Mouse (Mus musculus) cerebellum, postnatal 25 days (tissue): ENCODE data around the gene Pak4.

Experiments
- DNase-seq, 2 experiments: peaks; one replicate each; pipeline ENCODE4 v3.0.0; 2021; ENCODE audit warnings: mixed read lengths in 2 of 2

Gene Pak4

DNA sequence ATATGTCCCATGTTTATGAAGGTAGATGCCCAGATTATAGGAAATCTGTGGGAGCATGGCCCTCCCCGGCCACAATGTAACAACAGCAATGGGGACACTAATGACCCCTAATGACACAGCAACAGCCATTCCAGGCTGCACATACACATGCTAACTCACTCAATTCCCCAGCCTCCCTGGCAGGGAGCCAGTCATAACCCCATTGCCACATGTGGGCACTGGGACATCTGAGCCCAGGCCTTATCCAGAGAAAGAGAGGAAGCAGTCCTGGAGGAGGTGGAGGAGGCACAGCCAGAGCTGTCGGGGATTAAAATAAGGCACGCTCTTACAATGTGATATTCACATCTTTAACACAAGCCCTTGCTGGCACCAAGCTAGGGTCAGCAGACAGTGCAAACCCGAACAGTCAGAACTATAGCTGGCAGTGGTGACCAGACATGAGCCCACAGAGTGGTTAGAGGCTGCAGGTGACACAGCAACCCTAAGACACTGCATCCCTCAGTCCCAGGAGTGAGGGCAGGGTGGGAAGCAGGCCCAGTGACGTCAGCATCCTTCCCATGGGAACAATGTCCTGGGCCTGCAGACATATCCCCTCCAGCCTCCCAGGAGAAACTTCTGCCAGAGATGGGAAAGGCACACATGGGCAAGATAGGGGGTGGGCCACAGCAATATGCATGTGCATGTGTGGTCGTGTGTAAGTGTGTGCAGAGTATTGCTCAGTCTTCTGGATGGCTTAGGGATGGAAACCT, 11.1 kb downstream of the Pak4 start:
- no peak for DNase-seq

GRCm38 (mm10) chr7:28585001-28585400, 13.0 kb downstream of the Pak4 start:
- DNase-seq, result no peak

DNA sequence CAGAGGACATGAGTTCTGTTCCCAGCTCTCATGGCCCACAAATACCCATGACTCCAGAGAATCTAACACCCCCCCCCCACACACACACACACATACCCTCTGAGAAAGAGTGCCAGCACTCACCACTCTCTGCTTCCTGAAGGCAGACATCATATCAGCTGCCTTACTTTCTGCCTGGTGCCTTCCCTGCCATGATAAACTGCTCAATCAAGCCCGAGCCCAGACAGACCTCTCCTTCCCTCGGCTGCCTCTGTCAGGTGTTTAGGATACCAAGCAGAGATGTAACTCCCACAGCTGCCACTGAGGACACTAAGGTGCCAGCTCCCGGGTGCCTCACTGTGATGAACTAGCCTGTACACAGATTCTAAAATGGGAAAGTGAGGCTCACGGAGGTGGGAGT, 13.5 kb downstream of the Pak4 start:
- DNase-seq, result no peak

DNA sequence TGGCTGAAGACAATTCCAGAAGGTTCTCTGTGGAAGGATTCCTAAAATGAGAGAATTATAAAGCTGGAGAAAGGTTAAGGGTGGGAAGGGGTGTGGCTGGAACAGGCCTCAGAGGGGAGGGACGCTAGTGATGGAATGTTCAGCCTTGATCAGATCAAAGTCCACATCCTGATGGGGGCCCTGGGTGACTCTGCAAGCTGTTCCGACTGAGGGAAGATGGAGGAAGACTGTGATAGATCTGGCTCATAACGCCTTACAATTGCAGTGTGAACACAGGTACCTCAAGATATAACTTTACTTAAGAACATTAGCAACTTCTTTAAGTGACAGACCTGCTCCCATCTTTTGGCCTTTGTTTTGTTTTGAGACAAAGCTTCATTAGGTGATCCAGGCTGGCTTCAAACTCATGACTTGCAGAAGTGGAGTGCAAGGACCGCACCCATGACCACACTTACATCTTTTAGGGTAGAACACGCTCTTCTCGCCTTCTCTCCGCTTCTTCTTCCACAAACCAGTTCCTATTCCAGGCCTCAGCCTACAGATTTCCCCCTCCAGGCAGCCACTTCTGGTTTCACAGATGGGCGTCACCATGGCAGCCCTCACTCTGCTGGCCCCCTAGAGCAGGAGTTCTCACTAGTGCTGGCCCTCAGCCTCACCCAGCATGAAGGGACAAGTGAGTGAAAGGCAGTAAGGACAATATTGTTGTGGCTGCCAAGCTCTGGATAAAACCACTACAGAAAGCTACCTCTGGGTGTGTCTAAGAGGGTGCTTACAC, 14.2 kb downstream of the Pak4 start:
- no peak for DNase-seq

- no peak for DNase-seq
These were observed 15.1 kb downstream of the Pak4 start for GRCm38 (mm10) chr7:28582841-28583240.

- no peak for DNase-seq
These were observed 16.3 kb downstream of the Pak4 start for GRCm38 (mm10) chr7:28581721-28582120.

DNA sequence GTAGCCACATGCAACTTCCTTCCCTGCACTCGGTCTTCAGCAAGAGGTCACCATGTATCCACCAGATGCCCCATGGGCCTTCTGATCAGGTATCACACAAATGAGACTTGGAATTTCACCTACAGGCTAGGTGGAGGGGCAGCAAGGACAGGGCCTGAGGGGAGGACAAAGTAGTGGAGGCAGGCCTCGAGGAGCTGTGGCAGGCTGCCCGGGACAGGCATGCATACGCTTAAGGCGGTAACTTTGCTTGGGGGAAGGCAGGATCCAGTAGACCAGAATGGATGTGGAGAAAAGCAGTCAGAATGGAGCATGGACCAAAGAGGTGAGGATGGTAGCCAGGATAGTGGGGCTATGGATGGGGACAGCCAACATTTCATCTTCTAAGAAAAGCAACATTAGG, 18.2 kb downstream of the Pak4 start:
- DNase-seq, result no peak

- no peak for DNase-seq
These were observed 19.4 kb downstream of the Pak4 start for GRCm38 (mm10) chr7:28578543-28579053.

DNA sequence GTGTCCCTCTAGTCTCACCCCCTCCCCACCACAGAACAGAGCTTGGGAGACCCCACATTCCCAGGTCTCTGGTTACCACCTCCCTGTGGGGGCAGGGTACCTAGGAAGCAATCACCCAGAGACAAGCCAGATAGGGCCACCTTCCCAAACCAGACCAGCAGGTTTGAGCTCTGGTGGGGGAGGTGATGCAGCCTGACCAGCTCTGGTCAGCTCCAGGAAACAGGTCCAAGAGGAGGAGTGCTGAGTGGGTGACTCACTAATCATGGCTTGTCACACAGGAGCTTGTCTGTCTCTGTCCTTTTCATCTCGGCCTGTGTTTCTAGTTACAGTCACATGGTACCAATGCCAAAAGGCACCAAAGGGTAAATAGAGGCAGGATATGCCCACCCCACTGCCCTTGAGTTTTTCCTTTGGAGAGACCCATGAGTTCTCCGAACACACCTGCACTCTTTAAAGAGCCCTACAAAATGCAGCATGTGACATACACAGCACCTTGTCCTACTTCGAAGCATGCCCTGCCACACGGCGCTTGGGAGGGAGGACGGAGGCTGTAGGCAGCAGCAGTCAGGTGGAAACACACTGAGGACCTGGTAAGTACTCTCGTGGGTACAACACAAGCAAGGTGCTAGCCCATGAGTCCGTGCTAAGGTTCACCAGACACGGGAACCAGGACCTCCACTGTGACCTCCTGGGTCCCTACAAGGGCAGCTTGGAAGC, 20.0 kb downstream of the Pak4 start:
- DNase-seq, result peak; percentile 38 to 55

DNA sequence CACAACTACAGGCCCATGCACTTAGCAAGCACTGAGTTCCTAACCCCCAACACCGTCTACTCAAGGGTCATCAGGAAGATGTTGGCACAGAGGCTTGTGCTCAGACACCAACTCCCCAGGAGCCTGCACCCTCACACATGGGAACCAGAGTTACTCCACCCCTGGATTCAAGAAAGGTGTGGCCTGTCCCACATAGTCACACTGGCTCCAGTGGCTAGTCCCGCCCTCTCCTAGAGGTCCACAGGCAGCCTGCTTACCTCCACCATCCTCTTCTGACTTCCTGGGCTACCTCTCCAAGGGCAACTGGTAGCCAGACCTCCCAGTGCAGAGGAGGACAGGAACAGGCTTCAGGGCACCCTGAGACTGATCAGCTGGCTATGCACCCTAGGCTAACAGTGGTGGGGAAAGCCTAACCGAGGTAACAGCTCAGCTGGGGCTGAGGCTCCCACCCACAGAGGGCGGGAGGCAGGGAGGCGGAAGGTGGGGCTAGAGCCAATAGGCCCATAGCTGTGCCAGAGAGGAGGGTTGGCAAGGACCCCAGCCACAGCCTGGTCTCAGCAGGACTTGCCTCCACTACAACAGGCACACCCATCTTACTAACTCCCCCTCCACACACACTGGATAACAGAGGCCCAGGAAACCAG, 21.6 kb downstream of the Pak4 start:
- DNase-seq, result peak; percentile 42 to 63

GRCm38 (mm10) chr7:28575597-28575996, 22.4 kb downstream of the Pak4 start:
- no peak for DNase-seq

DNA sequence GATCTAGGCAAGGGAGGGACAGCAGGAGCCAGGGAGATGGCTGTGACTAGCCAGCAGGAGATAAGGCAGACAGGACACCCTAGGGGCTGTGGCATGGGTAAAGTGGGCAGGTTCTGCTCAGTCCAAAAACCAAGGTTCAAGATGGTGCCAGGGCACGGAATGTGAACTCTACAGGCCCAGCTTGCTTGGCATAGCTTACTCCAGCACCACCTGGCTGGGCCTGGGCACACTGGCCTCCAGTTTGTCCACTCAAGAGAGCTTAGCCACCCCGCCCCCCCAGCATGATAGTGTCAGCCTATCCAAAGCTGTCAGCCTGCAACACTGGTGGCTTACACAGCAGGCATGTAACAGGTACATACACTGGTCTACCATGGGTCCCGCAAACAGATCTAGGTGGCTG, 24.7 kb downstream of the Pak4 start:
- no peak for DNase-seq

GRCm38 (mm10) chr7:28572689-28573088, 25.3 kb downstream of the Pak4 start:
- no peak for DNase-seq

DNA sequence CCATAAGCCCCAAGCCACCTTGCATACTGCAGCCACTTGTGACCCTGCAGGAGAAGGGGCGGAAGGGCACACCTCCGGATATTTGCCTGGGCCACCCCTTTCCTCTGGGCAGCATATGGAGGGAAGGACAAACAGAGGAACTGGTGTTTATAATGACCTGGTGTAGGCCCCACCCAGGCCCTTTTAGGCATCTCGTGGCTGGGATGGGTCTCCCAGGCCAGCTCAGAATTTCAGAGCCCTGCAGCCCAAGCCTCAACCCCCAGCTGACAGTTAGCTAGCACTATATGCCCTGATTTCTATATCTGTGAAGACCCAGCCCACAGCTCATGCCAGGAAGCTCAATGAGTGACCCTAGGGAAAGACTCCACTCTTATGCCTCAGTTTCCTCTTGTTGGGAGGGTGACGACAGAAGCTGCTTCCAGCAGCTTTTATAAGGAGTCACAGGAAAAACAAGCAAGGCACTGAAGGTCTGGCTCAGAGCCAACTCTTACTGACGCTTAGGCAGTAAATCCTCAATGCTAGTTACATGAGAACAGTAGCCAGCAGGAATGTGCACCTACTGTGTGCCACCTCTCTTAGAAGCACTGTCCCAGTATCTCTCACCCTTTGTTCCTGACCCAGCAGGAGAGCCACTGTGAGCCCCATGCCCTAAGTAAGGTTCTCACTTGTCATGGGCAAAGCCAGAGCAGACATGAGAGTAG, 26.9 kb downstream of the Pak4 start:
- DNase-seq, result peak in 1 of 2 experiments; percentile 47

GRCm38 (mm10) chr7:28570291-28570981, 27.5 kb downstream of the Pak4 start:
- peak; percentile 77 to 83 for DNase-seq

DNA sequence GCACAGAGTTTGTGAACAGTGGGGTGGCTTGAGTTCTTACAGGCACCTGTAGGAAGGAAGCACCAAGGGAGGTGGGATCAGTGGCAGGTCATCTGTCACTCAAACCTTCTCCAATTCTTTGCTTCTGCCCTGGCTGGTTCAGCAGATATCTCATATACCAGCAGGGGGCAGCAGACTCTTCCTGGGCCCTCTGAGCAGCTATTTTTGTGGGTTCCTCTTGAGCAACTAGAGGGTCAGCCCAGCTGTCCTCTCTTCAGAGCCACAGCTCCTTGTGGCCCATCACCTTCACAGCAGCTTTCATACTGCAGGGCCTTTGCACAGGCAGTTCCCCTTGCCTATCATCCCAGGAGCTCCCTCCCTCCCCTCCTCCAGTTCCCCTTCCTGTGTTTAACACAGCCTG, 29.7 kb downstream of the Pak4 start:
- peak; percentile 70 to 80 for DNase-seq

DNA sequence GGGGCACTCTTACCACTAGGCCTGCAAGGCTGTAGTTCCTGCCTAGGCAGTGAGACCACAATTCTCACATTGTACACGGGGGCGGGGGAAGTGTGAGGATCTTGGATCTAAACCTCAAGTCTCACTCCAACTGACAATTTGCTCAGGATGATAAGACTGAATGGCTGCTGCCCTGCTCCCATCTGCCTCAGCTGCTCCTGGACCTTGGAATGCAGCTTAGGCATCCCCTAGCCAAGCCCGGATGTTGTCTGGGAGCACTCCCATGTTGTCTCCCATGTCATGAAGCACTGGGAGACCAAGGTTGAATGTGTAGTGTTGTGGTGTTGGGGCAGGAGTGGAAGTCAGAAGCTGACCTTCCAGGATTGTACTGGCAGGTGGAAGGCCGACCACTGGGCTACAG, 30.4 kb downstream of the Pak4 start:
- no peak for DNase-seq

- no peak for DNase-seq
These were observed 32.6 kb downstream of the Pak4 start for GRCm38 (mm10) chr7:28565407-28565806.

DNA sequence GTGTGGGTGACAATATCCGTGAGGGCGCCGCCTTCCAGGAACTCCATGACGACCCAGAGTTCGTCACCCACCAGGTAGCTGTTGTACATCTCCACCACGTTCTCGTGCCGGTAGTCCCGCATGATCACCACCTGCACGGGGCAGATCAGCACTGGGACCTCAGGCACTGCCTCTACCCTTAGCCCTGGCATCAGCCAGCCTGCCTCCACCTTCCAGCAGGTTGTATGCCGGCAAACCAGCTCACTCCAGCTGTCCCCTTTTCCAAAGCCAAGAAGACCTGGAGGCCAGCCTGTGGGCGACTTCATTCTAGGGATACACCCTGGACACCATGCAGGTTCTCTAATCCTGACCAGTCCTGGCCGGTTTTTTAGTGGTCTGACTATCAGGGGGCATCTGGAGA, 35.0 kb downstream of the Pak4 start:
- peak; percentile 62 to 67 for DNase-seq

- peak; percentile 75 to 80 for DNase-seq
These were observed 35.6 kb downstream of the Pak4 start for GRCm38 (mm10) chr7:28562371-28562770.

GRCm38 (mm10) chr7:28561967-28562366, 36.0 kb downstream of the Pak4 start:
- DNase-seq, result peak; percentile 63 to 73

DNA sequence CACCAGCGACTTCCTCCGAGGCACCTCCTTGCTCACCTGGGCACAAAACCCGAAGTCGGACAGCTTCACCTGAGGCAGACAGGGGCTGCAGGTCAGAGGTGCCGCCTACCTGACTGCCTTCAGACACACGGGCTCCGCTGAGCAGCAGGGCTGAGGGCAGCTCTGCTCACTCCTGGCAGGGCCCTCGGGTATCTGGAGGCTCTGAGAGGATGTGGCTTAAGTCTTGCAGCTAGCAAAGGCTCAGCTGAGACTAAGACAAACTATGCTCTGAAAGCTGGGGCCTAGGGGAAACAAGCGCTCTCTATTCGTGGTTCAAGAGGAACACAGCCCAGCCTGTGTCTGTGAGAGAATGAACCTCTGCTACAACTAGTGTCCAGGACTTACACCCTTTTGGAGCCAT, 37.1 kb downstream of the Pak4 start:
- no peak for DNase-seq
